Comparison of ENCODE assay signal across 29 mouse cellular contexts in genomic region chr2:168761141-168761540, GRCm38 (mm10). TPM values are rescaled to one million over a fixed set of nuclear protein-coding genes. Genes with fewer than 3 reads are reported as not detected.
A peak's percentile ranks its signal among the peaks of the same experiment; 100 is the strongest.
DNase-seq lines count a peak whose midpoint lies in the region; ATAC-seq and TF ChIP-seq lines count a peak whose summit lies in the region.
"Had no signal": no experiment of that assay in that cellular context is flagged by ENCODE, and none has a peak within 500 bp of the region (broad histone marks: within the 10 kb centered on the region; RNA-seq: fewer than 3 reads in every experiment).

No protein-coding gene starts in this region.

- H3K27me3 ChIP-seq in midbrain, embryonic 10.5 days (ENCODE audit: low read depth, poor library complexity, severe bottlenecking): no peaks in the 10 kb centered on the region
- peaks cover 10% of the 10 kb centered on the region for H3K27me3 ChIP-seq in midbrain, postnatal 0 days (ENCODE audit: insufficient read depth, low read length)

- H3K4me2 ChIP-seq in midbrain, postnatal 0 days (ENCODE audit: low read depth, low read length, poor library complexity, severe bottlenecking): no peak overlapping the region
- H3K4me2 ChIP-seq: embryonic facial prominence, embryonic 12.5 days; embryonic facial prominence, embryonic 15.5 days; heart, embryonic 11.5 days had no signal

- no peak for TF ChIP-seq CTCF in midbrain, postnatal 0 days (IDR thresholded peaks at IDR 0.05)

- no peaks in the 10 kb centered on the region for H3K9me3 ChIP-seq in midbrain, embryonic 10.5 days (replicated peaks)
- no peaks in the 10 kb centered on the region for H3K9me3 ChIP-seq in midbrain, postnatal 0 days (ENCODE audit: low read length)
- H3K9me3 ChIP-seq: embryonic facial prominence, embryonic 12.5 days; embryonic facial prominence, embryonic 15.5 days had no signal

- no peak overlapping the region for H3K9ac ChIP-seq in midbrain, postnatal 0 days (replicated peaks; ENCODE audit: low read length, poor library complexity, severe bottlenecking)
- H3K9ac ChIP-seq: embryonic facial prominence, embryonic 12.5 days; embryonic facial prominence, embryonic 15.5 days; forebrain, postnatal 0 days had no signal

- H3K36me3 ChIP-seq in midbrain, embryonic 10.5 days: peaks cover 51% of the 10 kb centered on the region
- H3K36me3 ChIP-seq in midbrain, postnatal 0 days (ENCODE audit: insufficient read depth, low read length): 0 out of 2 replicates have a peak, but pooled peaks cover 1% of the 10 kb centered on the region
- H3K36me3 ChIP-seq: embryonic facial prominence, embryonic 15.5 days had no signal

- H3K4me1 ChIP-seq in midbrain, embryonic 10.5 days: peaks cover 46% of the 10 kb centered on the region
- H3K4me1 ChIP-seq in midbrain, postnatal 0 days (ENCODE audit: insufficient read depth, low read length): peaks cover 2% of the 10 kb centered on the region; the same call in 1 of the 2 replicates

- WGBS in midbrain, embryonic 10.5 days: 82% methylated on average over 9 of the region's 9 CpGs
- WGBS in midbrain, postnatal 0 days: 87% methylated on average over 9 of the region's 9 CpGs

- H3K4me3 ChIP-seq in midbrain, embryonic 10.5 days: peak overlapping the region; percentile 95; the same call in 1 of the 2 replicates
- no peak overlapping the region for H3K4me3 ChIP-seq in midbrain, postnatal 0 days (ENCODE audit: low read depth, low read length)
- H3K4me3 ChIP-seq: embryonic facial prominence, embryonic 12.5 days; embryonic facial prominence, embryonic 15.5 days; gastrocnemius, adult 2 months; heart, adult 2 months had no signal

- DNase-seq in midbrain, embryonic 10.5 days (ENCODE audit: low spot score): no peak
- no peak for DNase-seq in midbrain, postnatal 0 days (ENCODE audit: low spot score)
- DNase-seq in ES-CJ7 (ENCODE audit: low read depth, low spot score): peak; percentile 93
- peak; percentile 88 for DNase-seq in ZHBTc4 (ENCODE audit: low read depth, low spot score)
- DNase-seq in thymus, postnatal 0 days (ENCODE audit: low spot score): no peak
- no peak for DNase-seq in thymus, postnatal 4 days
- DNase-seq: adrenal gland, adult 2 months; adrenal gland, postnatal 14 days; cerebellum, adult 11 months; cerebellum, adult 2 months; cerebellum, adult 9-11 months; cerebellum, postnatal 25 days; forebrain, postnatal 0 days; gastrocnemius, adult 2 months; gastrocnemius, postnatal 14 days; heart, adult 2 months had no signal

- peak overlapping the region; percentile 73 for H3K27ac ChIP-seq in midbrain, embryonic 10.5 days (replicated peaks)
- no peak overlapping the region for H3K27ac ChIP-seq in midbrain, postnatal 0 days (ENCODE audit: low read depth, low read length)
- H3K27ac ChIP-seq: embryonic facial prominence, embryonic 12.5 days; embryonic facial prominence, embryonic 15.5 days; gastrocnemius, adult 2 months; heart, adult 2 months; hindbrain, embryonic 14.5 days; hindbrain, postnatal 0 days had no signal

- no peak for ATAC-seq in midbrain, postnatal 0 days (ENCODE audit: low FRiP score)
- ATAC-seq: CD4-positive, CD25-positive, alpha-beta regulatory T cell, adult 4 months; forebrain, embryonic 14.5 days; forebrain, postnatal 0 days; hindbrain, postnatal 0 days; inflammation-experienced regulatory T-cells, adult 6 months; intestine, embryonic 16.5 days had no signal

RNA-seq across cellular contexts. Expression of gene Sall4, which starts 6.6 kb away (rescaled TPM):
- 53.9 and 74.3 TPM in 2 replicates for polyA plus RNA-seq in midbrain, embryonic 10.5 days (2016; fragmentation: Nextera tagmentation; extraction: Ambion mirVana)
- 0.60 and 1.8 TPM in 2 replicates for total RNA-seq in midbrain, postnatal 0 days (2014; rRNA removed)
- polyA plus RNA-seq in midbrain, postnatal 0 days (2015; fragmentation: Nextera tagmentation; extraction: Ambion mirVana): 0.54 and 0.87 TPM in 2 replicates
- polyA plus RNA-seq in thymus, postnatal 0 days (2015; fragmentation: Nextera tagmentation; extraction: Ambion mirVana): not detected in 2 replicates
- total RNA-seq: adrenal gland, adult 2 months; adrenal gland, postnatal 14 days; common myeloid progenitor, adult 5-6 weeks; hematopoietic stem cell, adult 5-6 weeks had no signal
- polyA plus RNA-seq: C2C12; gonadal fat pad, adult 2 months had no signal

RNA-seq across cellular contexts. Expression of gene Atp9a, which starts 18.9 kb away (rescaled TPM):
- polyA plus RNA-seq in midbrain, embryonic 10.5 days (2016; fragmentation: Nextera tagmentation; extraction: Ambion mirVana): 15.5 and 23.0 TPM in 2 replicates
- 600 and 607 TPM in 2 replicates for total RNA-seq in midbrain, postnatal 0 days (2014; rRNA removed)
- polyA plus RNA-seq in midbrain, postnatal 0 days (2015; fragmentation: Nextera tagmentation; extraction: Ambion mirVana): 159 and 163 TPM in 2 replicates
- polyA plus RNA-seq in thymus, postnatal 0 days (2015; fragmentation: Nextera tagmentation; extraction: Ambion mirVana): 6.6 and 7.8 TPM in 2 replicates
- total RNA-seq: common myeloid progenitor, adult 5-6 weeks had no signal

Comparison
In these comparisons a context has a peak if more than half of its experiments do, and no peak if none do; other contexts are left out.
1. RNA of gene Sall4, which starts 6.6 kb away (polyA plus RNA-seq): 53.9 to 74.3 TPM in midbrain, embryonic 10.5 days; 0.54 to 0.87 TPM in midbrain, postnatal 0 days and not detected in thymus, postnatal 0 days; every median in the first group is over 10 times any median in the second.
2. DNase-seq: peak in ES-CJ7 (single experiment) and ZHBTc4 (single experiment); none in midbrain, embryonic 10.5 days (single experiment), midbrain, postnatal 0 days (single experiment), thymus, postnatal 0 days (single experiment) and thymus, postnatal 4 days (single experiment).